Mouse (Mus musculus) testis, adult 2 months (tissue): ENCODE data around the gene Zfp189.

Experiments
- CTCF ChIP-seq: fragments of 200-500 bp; IDR thresholded peaks from 2 replicates; pipeline ENCODE4 v1.5.1; 2012; ENCODE audit warnings: low read depth, mild to moderate bottlenecking, inconsistent platforms, low read length, moderate library complexity; ENCODE audit not compliant: control insufficient read depth, insufficient read depth, insufficient replicate concordance
- POLR2A ChIP-seq: fragments of 200-500 bp; IDR thresholded peaks from 2 replicates; pipeline ENCODE4 v1.6.1; 2012; ENCODE audit warnings: low read depth, mild to moderate bottlenecking, inconsistent platforms, low read length, moderate library complexity; ENCODE audit not compliant: control insufficient read depth

DNA sequence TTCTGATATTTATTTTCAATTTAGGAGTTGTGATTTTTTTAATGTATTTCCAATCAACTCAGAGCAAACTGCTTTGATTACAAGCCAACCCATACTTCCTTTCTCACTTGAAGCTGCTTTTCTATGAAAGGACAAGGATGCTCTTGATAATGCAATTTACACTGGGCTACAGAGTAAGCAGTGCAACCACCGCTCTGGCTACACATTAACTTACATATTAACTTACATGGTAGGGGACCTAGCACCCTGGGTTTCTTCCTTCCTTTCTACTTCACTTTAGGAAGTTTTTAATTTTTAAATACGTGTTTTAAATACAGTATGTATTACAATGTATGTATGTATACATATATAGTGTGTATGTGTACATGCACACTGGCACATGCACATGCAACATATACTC is 11.8 kb upstream of the Zfp189 start:
- no peak for TF ChIP-seq POLR2A
- no peak for TF ChIP-seq CTCF
